ENCODE assay signal across 10 mouse cellular contexts in the genomic region with DNA sequence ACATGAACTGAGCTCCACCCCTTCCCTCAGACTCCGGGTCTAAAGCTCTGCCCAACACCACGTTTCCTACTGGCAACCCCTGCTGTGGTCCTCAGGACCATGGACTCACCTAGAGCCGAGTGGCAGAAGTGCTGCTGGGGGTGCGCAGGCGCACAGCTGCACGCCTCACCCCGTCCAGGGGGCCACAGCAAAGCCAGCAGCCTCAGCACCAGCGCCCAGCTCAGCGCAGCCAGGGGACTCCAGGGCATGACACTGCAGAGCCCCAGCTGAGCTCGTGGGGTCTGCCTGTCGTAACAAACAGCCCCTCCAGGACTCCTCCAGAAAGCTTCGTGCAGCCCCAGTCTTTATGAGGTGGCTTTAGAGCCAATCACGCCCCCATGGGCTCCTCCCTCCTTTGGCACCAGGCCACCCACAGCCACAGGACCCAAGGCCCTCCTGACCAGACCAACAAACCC. TPM values are rescaled to one million over a fixed set of nuclear protein-coding genes. Genes with fewer than 3 reads are reported as not detected.
DNase-seq lines count a peak whose midpoint lies in the region; ATAC-seq lines count a peak whose summit lies in the region.
"Had no signal": no experiment of that assay in that cellular context is flagged by ENCODE, and none has a peak within 500 bp of the region (broad histone marks: within the 10 kb centered on the region; RNA-seq: fewer than 3 reads in every experiment).

No protein-coding gene starts in this region.

- H3K36me3 ChIP-seq in kidney, embryonic 14.5 days (ENCODE audit: control insufficient read depth, insufficient read depth, low read length): no peaks in the 10 kb centered on the region
- no peaks in the 10 kb centered on the region for H3K36me3 ChIP-seq in forebrain, embryonic 14.5 days (ENCODE audit: control insufficient read depth, insufficient read depth, low read length)
- no peaks in the 10 kb centered on the region for H3K36me3 ChIP-seq in hindbrain, embryonic 11.5 days (ENCODE audit: control insufficient read depth, insufficient read depth, low read length)

- H3K9ac ChIP-seq in kidney, embryonic 14.5 days (ENCODE audit: low read depth, low read length): no peak overlapping the region
- peak overlapping the region; percentile 21 for H3K9ac ChIP-seq in forebrain, embryonic 14.5 days (ENCODE audit: low read length)
- no peak overlapping the region for H3K9ac ChIP-seq in hindbrain, embryonic 11.5 days (ENCODE audit: low read depth, low read length)

- H3K27me3 ChIP-seq in kidney, embryonic 14.5 days (ENCODE audit: control insufficient read depth, insufficient read depth, low read length): no peaks in the 10 kb centered on the region
- no peaks in the 10 kb centered on the region for H3K27me3 ChIP-seq in forebrain, embryonic 14.5 days (replicated peaks; ENCODE audit: control insufficient read depth, insufficient read depth, low read length)
- no peaks in the 10 kb centered on the region for H3K27me3 ChIP-seq in hindbrain, embryonic 11.5 days (ENCODE audit: control insufficient read depth, insufficient read depth, low read length)
- H3K27me3 ChIP-seq: CH12.LX had no signal

- no peak overlapping the region for H3K27ac ChIP-seq in kidney, embryonic 14.5 days (ENCODE audit: low read depth, low read length)
- no peak overlapping the region for H3K27ac ChIP-seq in forebrain, embryonic 14.5 days (ENCODE audit: low read depth, low read length)
- H3K27ac ChIP-seq in hindbrain, embryonic 11.5 days (ENCODE audit: low read depth, low read length): no peak overlapping the region

- peak; percentile 75; the same call in 1 of the 2 replicates for ATAC-seq in kidney, embryonic 14.5 days (ENCODE audit: low FRiP score, low TSS enrichment)
- no peak for ATAC-seq in forebrain, embryonic 14.5 days
- ATAC-seq in hindbrain, embryonic 11.5 days (ENCODE audit: low FRiP score): no peak

- H3K9me3 ChIP-seq in kidney, embryonic 14.5 days (ENCODE audit: control insufficient read depth, low read length): no peaks in the 10 kb centered on the region
- H3K9me3 ChIP-seq in forebrain, embryonic 14.5 days (replicated peaks; ENCODE audit: control insufficient read depth, low read length): no peaks in the 10 kb centered on the region
- H3K9me3 ChIP-seq in hindbrain, embryonic 11.5 days (ENCODE audit: control insufficient read depth, low read length): no peaks in the 10 kb centered on the region

- WGBS in kidney, embryonic 14.5 days: 3% methylated on average over 13 of the region's 13 CpGs
- 4% methylated on average over 13 of the region's 13 CpGs for WGBS in forebrain, embryonic 14.5 days
- WGBS in hindbrain, embryonic 11.5 days: 5% methylated on average over 13 of the region's 13 CpGs

- peak overlapping the region; percentile 19 for H3K4me3 ChIP-seq in kidney, embryonic 14.5 days (ENCODE audit: low read length)
- no peak overlapping the region for H3K4me3 ChIP-seq in forebrain, embryonic 14.5 days (ENCODE audit: low read depth, low read length)
- H3K4me3 ChIP-seq in hindbrain, embryonic 11.5 days (ENCODE audit: low read depth, low read length): no peak overlapping the region
- H3K4me3 ChIP-seq: myocyte had no signal

- DNase-seq in kidney, adult 9 months: no peak
- DNase-seq in NIH3T3 (ENCODE audit: low read depth): peak; percentile 49
- DNase-seq in forebrain, embryonic 14.5 days (ENCODE audit: low spot score): peak; percentile 16
- DNase-seq in hindbrain, embryonic 11.5 days (ENCODE audit: low spot score): peak; percentile 27
- peak; percentile 20 for DNase-seq in lung, postnatal 14 days
- peak; percentile 70 for DNase-seq in testis, postnatal 10 days (ENCODE audit: low spot score)
- DNase-seq in layer of hippocampus, adult 8-10 months (ENCODE audit: low spot score in 2 of 2): no peak

- peak overlapping the region; percentile 50 for H3K4me2 ChIP-seq in kidney, embryonic 14.5 days (replicated peaks; ENCODE audit: low read depth, low read length)
- H3K4me2 ChIP-seq in forebrain, embryonic 14.5 days (ENCODE audit: low read length): no peak overlapping the region
- peak overlapping the region; percentile 17; the same call in 1 of the 2 replicates for H3K4me2 ChIP-seq in hindbrain, embryonic 11.5 days (replicated peaks; ENCODE audit: low read depth, low read length)

- no peaks in the 10 kb centered on the region for H3K4me1 ChIP-seq in kidney, embryonic 14.5 days (ENCODE audit: control insufficient read depth, insufficient read depth, low read length)
- 0 out of 2 replicates have a peak, but pooled peaks cover 7% of the 10 kb centered on the region for H3K4me1 ChIP-seq in forebrain, embryonic 14.5 days (ENCODE audit: control insufficient read depth, insufficient read depth, low read length)
- no peaks in the 10 kb centered on the region for H3K4me1 ChIP-seq in hindbrain, embryonic 11.5 days (replicated peaks; ENCODE audit: control insufficient read depth, insufficient read depth, low read length)

RNA-seq across cellular contexts. Expression of gene Timp4, which starts 0.4 kb away (rescaled TPM):
- 0.15 and 0.41 TPM in 2 replicates for polyA plus RNA-seq in kidney, embryonic 14.5 days (2014; fragmentation: Nextera tagmentation; extraction: Ambion mirVana)
- 1.5 and 2.0 TPM in 2 replicates for polyA plus RNA-seq in forebrain, embryonic 14.5 days (2014; fragmentation: Nextera tagmentation; extraction: Ambion mirVana)
- 0.20 and 0.57 TPM in 2 replicates for polyA plus RNA-seq in hindbrain, embryonic 11.5 days (2014; fragmentation: Nextera tagmentation; extraction: Ambion mirVana)
- total RNA-seq in layer of hippocampus, adult 8-10 months (2022): 10 to 100 TPM; 16.5 to 24.2 (median 23.7) TPM
- total RNA-seq: CH12.LX had no signal

RNA-seq across cellular contexts. Expression of gene Gm17482, which starts 24.4 kb away (rescaled TPM):
- not detected in 2 replicates for polyA plus RNA-seq in kidney, embryonic 14.5 days (2014; fragmentation: Nextera tagmentation; extraction: Ambion mirVana)
- not detected in 2 replicates for polyA plus RNA-seq in forebrain, embryonic 14.5 days (2014; fragmentation: Nextera tagmentation; extraction: Ambion mirVana)
- not detected in 2 replicates for polyA plus RNA-seq in hindbrain, embryonic 11.5 days (2014; fragmentation: Nextera tagmentation; extraction: Ambion mirVana)
- not detected for total RNA-seq in layer of hippocampus, adult 8-10 months (2022)
- total RNA-seq: CH12.LX had no signal
- polyA plus RNA-seq: myocyte had no signal

Comparison
In these comparisons a context has a peak if more than half of its experiments do, and no peak if none do; other contexts are left out.
1. DNase-seq: peak in NIH3T3 (single experiment), forebrain, embryonic 14.5 days (single experiment), hindbrain, embryonic 11.5 days (single experiment), lung, postnatal 14 days (single experiment) and testis, postnatal 10 days (single experiment); none in kidney, adult 9 months (single experiment) and layer of hippocampus, adult 8-10 months (0 of 2).